Mouse (Mus musculus) cerebellum, adult 2 months (tissue): Measurements from ENCODE around the gene Sox15.

Experiments used
- CTCF ChIP-seq: fragments of 200-500 bp; IDR thresholded peaks from 2 replicates; pipeline ENCODE4 v1.5.1; 2011; ENCODE audit warnings: low read depth, mild to moderate bottlenecking, control low read depth, low read length, moderate library complexity, borderline replicate concordance; ENCODE audit not compliant: insufficient read depth
- POLR2A ChIP-seq: fragments of 200-500 bp; IDR thresholded peaks from 2 replicates; pipeline ENCODE4 v1.6.1; 2011; ENCODE audit warnings: low read length, control low read depth, borderline replicate concordance; ENCODE audit not compliant: insufficient read depth

DNA sequence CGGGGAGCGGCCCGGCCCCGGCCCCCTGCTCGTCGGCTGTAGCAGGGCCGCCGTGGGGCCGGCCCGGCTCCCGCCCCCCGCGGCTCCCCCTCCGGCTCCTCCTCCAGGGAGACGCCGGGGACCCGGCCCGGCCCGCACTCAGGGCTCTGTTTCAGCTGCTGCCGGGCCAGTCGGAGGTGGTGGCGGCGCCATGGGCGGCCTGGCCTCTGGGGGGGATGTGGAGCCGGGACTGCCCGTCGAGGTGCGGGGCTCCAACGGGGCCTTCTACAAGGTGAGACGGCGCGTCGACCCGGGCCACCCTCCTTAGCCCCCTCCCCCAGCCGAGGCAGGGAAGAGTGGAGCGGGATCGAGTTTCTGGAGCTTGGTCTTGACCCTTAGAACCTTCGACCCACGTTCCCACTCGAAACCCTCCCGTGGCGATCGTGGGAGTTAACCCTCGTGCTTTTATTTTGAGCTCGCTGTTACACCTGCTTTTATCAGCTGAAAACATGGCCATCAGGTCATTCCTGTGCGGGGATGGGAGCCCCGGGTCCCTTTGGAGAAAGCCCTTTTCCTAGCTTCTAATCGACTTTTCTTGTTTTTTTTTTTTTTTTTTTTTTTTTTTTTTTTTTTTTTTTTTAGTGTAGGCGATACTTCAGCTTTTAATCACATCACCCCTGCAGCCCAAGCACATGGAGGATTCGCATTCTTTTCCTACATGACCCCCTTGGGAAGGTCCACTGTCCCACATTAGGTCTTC is 21.8 kb upstream of the Sox15 start:
- TF ChIP-seq CTCF = no peak
- TF ChIP-seq POLR2A = no peak
